Mouse (Mus musculus) thymus, postnatal 14 days (tissue): Measurements from ENCODE around the gene Notch4.
"Not testable (repeated sequence)": the region's sequence is repeated elsewhere in the genome, so short reads cannot be mapped to it uniquely, and the experiment has no call there.

Source experiments
- DNase-seq: peaks from one replicate; pipeline ENCODE4 v3.0.0; 2021

Notch4 gene

GRCm38 (mm10) chr17:34564003-34564421 lies at the start of gene Notch4:
Gene Notch4 (plus strand): TSS chr17:34564268.
- no peak for DNase-seq

- no peak for DNase-seq
Measured at GRCm38 (mm10) chr17:34516514-34516913, 47.6 kb upstream of the Notch4 start.

GRCm38 (mm10) chr17:34517252-34517651 lies 46.8 kb upstream of the Notch4 start, which contains the start of gene Btnl6:
Gene Btnl6 (minus strand): TSS chr17:34517352.
- no peak for DNase-seq

- no peak for DNase-seq
Measured at GRCm38 (mm10) chr17:34517795-34518194, 46.3 kb upstream of the Notch4 start.

- DNase-seq, result not testable (repeated sequence)
Measured at GRCm38 (mm10) chr17:34518571-34518970, 45.5 kb upstream of the Notch4 start.

GRCm38 (mm10) chr17:34519001-34519400 lies 45.1 kb upstream of the Notch4 start:
- DNase-seq, result no peak

- DNase-seq, result no peak
Measured at GRCm38 (mm10) chr17:34532671-34533070, 31.4 kb upstream of the Notch4 start.

- not testable (repeated sequence) for DNase-seq
Measured at GRCm38 (mm10) chr17:34543567-34543966, 20.5 kb upstream of the Notch4 start.

GRCm38 (mm10) chr17:34546797-34547196 lies 17.3 kb upstream of the Notch4 start:
- DNase-seq, result no peak

GRCm38 (mm10) chr17:34547601-34548000 lies 16.5 kb upstream of the Notch4 start:
- DNase-seq, result no peak

- DNase-seq, result no peak
Measured at GRCm38 (mm10) chr17:34549156-34549555, 14.9 kb upstream of the Notch4 start.

GRCm38 (mm10) chr17:34549843-34550242 lies 14.2 kb upstream of the Notch4 start:
- no peak for DNase-seq

GRCm38 (mm10) chr17:34555483-34555882 lies 8.6 kb upstream of the Notch4 start:
- peak; percentile 81 for DNase-seq

- no peak for DNase-seq
Measured at GRCm38 (mm10) chr17:34556406-34556805, 7.7 kb upstream of the Notch4 start.

GRCm38 (mm10) chr17:34557411-34557810 lies 6.7 kb upstream of the Notch4 start:
- DNase-seq, result no peak

- no peak for DNase-seq
Measured at GRCm38 (mm10) chr17:34559116-34559515, 5.0 kb upstream of the Notch4 start.

GRCm38 (mm10) chr17:34559895-34560294 lies 4.2 kb upstream of the Notch4 start:
- no peak for DNase-seq

- no peak for DNase-seq
Measured at GRCm38 (mm10) chr17:34560438-34560837, 3.6 kb upstream of the Notch4 start.

GRCm38 (mm10) chr17:34561200-34561599 lies 2.9 kb upstream of the Notch4 start:
- peak; percentile 32 for DNase-seq

- DNase-seq, result no peak
Measured at GRCm38 (mm10) chr17:34562595-34562994, 1.5 kb upstream of the Notch4 start.

GRCm38 (mm10) chr17:34563354-34563753 lies 714 bp upstream of the Notch4 start:
- no peak for DNase-seq

GRCm38 (mm10) chr17:34564796-34565195 lies 728 bp downstream of the Notch4 start:
- no peak for DNase-seq

- DNase-seq, result no peak
Measured at GRCm38 (mm10) chr17:34567311-34567710, 3.2 kb downstream of the Notch4 start.

- DNase-seq, result no peak
Measured at GRCm38 (mm10) chr17:34568421-34568820, 4.4 kb downstream of the Notch4 start.

- no peak for DNase-seq
Measured at GRCm38 (mm10) chr17:34569919-34570318, 5.9 kb downstream of the Notch4 start.

GRCm38 (mm10) chr17:34571875-34572274 lies 7.8 kb downstream of the Notch4 start:
- peak; percentile 45 for DNase-seq
